In genomic region chr6:91284521-91285449, GRCm38 (mm10) we compare ENCODE assay signal across 8 mouse cellular contexts.
DNase-seq lines count a peak whose midpoint lies in the region; ATAC-seq and TF ChIP-seq lines count a peak whose summit lies in the region.
"Had no signal": no experiment of that assay in that cellular context is flagged by ENCODE, and none has a peak within 500 bp of the region (broad histone marks: within the 10 kb centered on the region; RNA-seq: fewer than 3 reads in every experiment).

No protein-coding gene starts in this region.

- H3K9ac ChIP-seq in lung, embryonic 14.5 days, result no peak overlapping the region
- 0 out of 2 replicates have a peak overlapping the region, but pooled peaks have one; percentile 10 for H3K9ac ChIP-seq in embryonic facial prominence, embryonic 15.5 days
- peak overlapping the region; percentile 45 for H3K9ac ChIP-seq in hindbrain, postnatal 0 days (replicated peaks; ENCODE audit: low read length)
- H3K9ac ChIP-seq in midbrain, embryonic 15.5 days, result peak overlapping the region; percentile 39

- DNase-seq in lung, embryonic 14.5 days, result peak; percentile 31
- no peak for DNase-seq in lung, postnatal 10 days
- DNase-seq in hindbrain, postnatal 0 days (ENCODE audit: low spot score), result peak; percentile 91
- DNase-seq in spleen, postnatal 10 days (ENCODE audit: low spot score in 2 of 2), result no peak
- DNase-seq in testis, postnatal 10 days (ENCODE audit: low spot score), result no peak

- H3K4me1 ChIP-seq in lung, embryonic 14.5 days (ENCODE audit: insufficient read depth), result no peaks in the 10 kb centered on the region
- peaks cover 19% of the 10 kb centered on the region for H3K4me1 ChIP-seq in embryonic facial prominence, embryonic 15.5 days
- peaks cover 9% of the 10 kb centered on the region; the same call in 1 of the 2 replicates for H3K4me1 ChIP-seq in hindbrain, postnatal 0 days (ENCODE audit: insufficient read depth, low read length)
- H3K4me1 ChIP-seq in midbrain, embryonic 15.5 days, result peaks cover 33% of the 10 kb centered on the region

- no peaks in the 10 kb centered on the region for H3K36me3 ChIP-seq in lung, embryonic 14.5 days (ENCODE audit: insufficient read depth)
- H3K36me3 ChIP-seq in embryonic facial prominence, embryonic 15.5 days, result no peaks in the 10 kb centered on the region
- no peaks in the 10 kb centered on the region for H3K36me3 ChIP-seq in hindbrain, postnatal 0 days (ENCODE audit: insufficient read depth, low read length)
- no peaks in the 10 kb centered on the region for H3K36me3 ChIP-seq in midbrain, embryonic 15.5 days (replicated peaks)

- no peaks in the 10 kb centered on the region for H3K9me3 ChIP-seq in lung, embryonic 14.5 days (ENCODE audit: low read depth, low read length)
- no peaks in the 10 kb centered on the region for H3K9me3 ChIP-seq in embryonic facial prominence, embryonic 15.5 days (replicated peaks)
- H3K9me3 ChIP-seq in hindbrain, postnatal 0 days (ENCODE audit: low read length), result no peaks in the 10 kb centered on the region
- H3K9me3 ChIP-seq in midbrain, embryonic 15.5 days, result no peaks in the 10 kb centered on the region

- H3K27ac ChIP-seq in lung, embryonic 14.5 days (ENCODE audit: low read depth), result no peak overlapping the region
- no peak overlapping the region for H3K27ac ChIP-seq in embryonic facial prominence, embryonic 15.5 days (replicated peaks)
- H3K27ac ChIP-seq in hindbrain, postnatal 0 days, result peak overlapping the region; percentile 64
- peak overlapping the region; percentile 85 for H3K27ac ChIP-seq in midbrain, embryonic 15.5 days
- H3K27ac ChIP-seq: macrophage had no signal

- ATAC-seq in lung, embryonic 14.5 days (ENCODE audit: insufficient read depth), result peak; percentile 50; the same call in 1 of the 2 replicates
- ATAC-seq in embryonic facial prominence, embryonic 15.5 days (ENCODE audit: insufficient number of reproducible peaks, low FRiP score, low TSS enrichment, low read depth), result 0 out of 2 replicates have a peak, but pooled peaks have one; percentile 9
- peak; percentile 61 for ATAC-seq in hindbrain, postnatal 0 days
- peak; percentile 82 for ATAC-seq in midbrain, embryonic 15.5 days (replicated peaks)

- peak overlapping the region; percentile 48 for H3K4me2 ChIP-seq in lung, embryonic 14.5 days
- H3K4me2 ChIP-seq in embryonic facial prominence, embryonic 15.5 days (replicated peaks), result peak overlapping the region; percentile 55
- peak overlapping the region; percentile 64 for H3K4me2 ChIP-seq in hindbrain, postnatal 0 days (ENCODE audit: low read depth, low read length)
- H3K4me2 ChIP-seq in midbrain, embryonic 15.5 days, result peak overlapping the region; percentile 76

- H3K27me3 ChIP-seq in lung, embryonic 14.5 days (ENCODE audit: insufficient read depth, low read length), result peaks cover 57% of the 10 kb centered on the region
- H3K27me3 ChIP-seq in embryonic facial prominence, embryonic 15.5 days, result peaks cover 83% of the 10 kb centered on the region
- H3K27me3 ChIP-seq in hindbrain, postnatal 0 days (ENCODE audit: insufficient read depth, low read length), result no peaks in the 10 kb centered on the region
- H3K27me3 ChIP-seq in midbrain, embryonic 15.5 days (replicated peaks), result 0 out of 2 replicates have a peak, but pooled peaks cover 2% of the 10 kb centered on the region

- no peak for TF ChIP-seq CTCF in lung, embryonic 14.5 days (IDR thresholded peaks at IDR 0.05; ENCODE audit: low read depth)
- TF ChIP-seq CTCF in hindbrain, postnatal 0 days (IDR thresholded peaks at IDR 0.05; ENCODE audit: low read depth), result no peak

- H3K4me3 ChIP-seq in lung, embryonic 14.5 days (ENCODE audit: low read depth, low read length), result peak overlapping the region; percentile 15; the same call in 1 of the 2 replicates
- H3K4me3 ChIP-seq in embryonic facial prominence, embryonic 15.5 days (replicated peaks), result peak overlapping the region; percentile 31
- peak overlapping the region; percentile 25 for H3K4me3 ChIP-seq in hindbrain, postnatal 0 days (ENCODE audit: low read length)
- peak overlapping the region; percentile 31 for H3K4me3 ChIP-seq in midbrain, embryonic 15.5 days

- 9% methylated on average over 35 of the region's 35 CpGs for WGBS in lung, embryonic 14.5 days
- WGBS in embryonic facial prominence, embryonic 15.5 days, result 3% methylated on average over 35 of the region's 35 CpGs
- 5% methylated on average over 35 of the region's 35 CpGs for WGBS in hindbrain, postnatal 0 days
- 2% methylated on average over 35 of the region's 35 CpGs for WGBS in midbrain, embryonic 15.5 days

Comparison
In these comparisons a context has a peak if more than half of its experiments do, and no peak if none do; other contexts are left out.
1. DNase-seq: peak in lung, embryonic 14.5 days (single experiment) and hindbrain, postnatal 0 days (single experiment); none in lung, postnatal 10 days (single experiment), spleen, postnatal 10 days (0 of 2) and testis, postnatal 10 days (single experiment).
2. ATAC-seq: peak in every context shown above with its lines; median percentile 82 in midbrain, embryonic 15.5 days; 61 in hindbrain, postnatal 0 days; 50 in lung, embryonic 14.5 days; 9 in embryonic facial prominence, embryonic 15.5 days.
3. H3K27ac ChIP-seq: peak in hindbrain, postnatal 0 days (single experiment) and midbrain, embryonic 15.5 days (single experiment); none in lung, embryonic 14.5 days (single experiment) and embryonic facial prominence, embryonic 15.5 days (single experiment).
4. Peak in every context shown above with its lines, with median percentiles within 50 percentile points of each other: H3K4me2 ChIP-seq and H3K4me3 ChIP-seq.